Mouse (Mus musculus) liver, embryonic 16.5 days (tissue): ENCODE results near the gene Gm11938. TPM values are rescaled to one million over a fixed set of nuclear protein-coding genes. Genes with fewer than 3 reads are reported as not detected.

Experiments used
- ATAC-seq: fragments of 200-750 bp; cut with Nextera tagmentation; 2 replicates; pipeline ENCODE4 v1.8.0; 2017; ENCODE audit warnings: low read depth, mild to moderate bottlenecking, moderate number of reproducible peaks, moderate library complexity
- H3K27ac ChIP-seq: fragments of 300-500 bp; sonication (generic); 2 replicates; pipeline ENCODE4 v1.5.1; 2014; ENCODE audit warnings: mild to moderate bottlenecking, low read length
- H3K27me3 ChIP-seq: fragments of 300-500 bp; sonication (generic); 2 replicates; pipeline ENCODE4 v1.6.1; 2014; ENCODE audit warnings: low read depth, low read length, mixed read lengths; ENCODE audit not compliant: control insufficient read depth, insufficient read depth
- H3K36me3 ChIP-seq: fragments of 300-500 bp; sonication (generic); 2 replicates; pipeline ENCODE4 v1.6.1; 2014; ENCODE audit warnings: mild to moderate bottlenecking; ENCODE audit not compliant: control insufficient read depth, insufficient read depth
- H3K4me1 ChIP-seq: fragments of 300-500 bp; sonication (generic); 2 replicates; pipeline ENCODE4 v1.6.1; 2014; ENCODE audit warnings: low read depth, low read length, mixed read lengths; ENCODE audit not compliant: control insufficient read depth
- H3K4me2 ChIP-seq: fragments of 300-500 bp; sonication (generic); 2 replicates; pipeline ENCODE4 v1.6.1; 2014; ENCODE audit warnings: low read depth, low read length, mixed read lengths
- H3K4me3 ChIP-seq: fragments of 300-500 bp; sonication (generic); 2 replicates; pipeline ENCODE4 v1.5.1; 2014; ENCODE audit warnings: low read depth, mild to moderate bottlenecking, low read length
- H3K9ac ChIP-seq: fragments of 300-500 bp; sonication (generic); 2 replicates; pipeline ENCODE4 v1.6.1; 2014; ENCODE audit warnings: low read depth, low read length
- H3K9me3 ChIP-seq: fragments of 300-500 bp; sonication (generic); replicated peaks from 2 replicates; pipeline ENCODE4 v1.6.1; 2016; ENCODE audit warnings: low read length; ENCODE audit not compliant: control insufficient read depth
- WGBS: fragments of 180-500 bp; shearing (Covaris S2); extraction: QIAGEN DNeasy Blood & Tissue Kit; methylation state at CpG from one replicate; pipeline ENCODE4 v1.1.7; 2014; ENCODE audit not compliant: insufficient replicate concordance; 5-methylcytosine and 5-hydroxymethylcytosine counted together
- polyA plus RNA-seq: library from polyadenylated mRNA; unstranded; fragments of >200 nt; fragmentation: Nextera tagmentation; extraction: Ambion mirVana; gene quantifications from 2 replicates; pipeline ENCODE4 v1.2.1, GENCODE M21; 2015

The Gm11938 gene
- polyA plus RNA-seq, 1 experiment from 2014 or later = not detected

GRCm38 (mm10) chr11:99583245-99583704 is 19.8 kb downstream of the Gm11938 start, which contains the start of gene Krtap1-4:
Krtap1-4 (minus strand) TSS chr11:99583654.
- WGBS = 67% methylated on average over 5 of the region's 5 CpGs
- H3K4me3 ChIP-seq = no peak within 1 kb of the TSS
- no peak within 1 kb of the TSS for H3K9ac ChIP-seq
- no peaks in the 10 kb centered on the region for H3K9me3 ChIP-seq
- no peaks in the 10 kb centered on the region for H3K36me3 ChIP-seq
- ATAC-seq = no peak
- no peaks in the 10 kb centered on the region for H3K27me3 ChIP-seq
- no peak within 1 kb of the TSS for H3K4me2 ChIP-seq
- H3K4me1 ChIP-seq = no peaks in the 10 kb centered on the region
- H3K27ac ChIP-seq = no peak within 1 kb of the TSS

GRCm38 (mm10) chr11:99581564-99581963 is 21.5 kb downstream of the Gm11938 start:
- 60% methylated on average over 6 of the region's 6 CpGs for WGBS
- Histone ChIP-seq H3K4me3 (no peak overlapping the region), H3K36me3 (no peaks in the 10 kb centered on the region), H3K4me2 (no peak overlapping the region), H3K9ac (no peak overlapping the region), H3K27ac (no peak overlapping the region), H3K9me3 (no peaks in the 10 kb centered on the region), H3K27me3 (no peaks in the 10 kb centered on the region), H3K4me1 (no peaks in the 10 kb centered on the region)
- ATAC-seq = no peak

GRCm38 (mm10) chr11:99581051-99581450 is 22.1 kb downstream of the Gm11938 start:
- Histone ChIP-seq H3K27me3 (no peaks in the 10 kb centered on the region), H3K4me3 (no peak overlapping the region), H3K9me3 (no peaks in the 10 kb centered on the region), H3K36me3 (no peaks in the 10 kb centered on the region), H3K27ac (no peak overlapping the region), H3K9ac (no peak overlapping the region), H3K4me2 (no peak overlapping the region), H3K4me1 (no peaks in the 10 kb centered on the region)
- ATAC-seq = no peak
- 72% methylated on average over 5 of the region's 5 CpGs for WGBS

- no peak for ATAC-seq
- no peak within 1 kb of the TSS for H3K27ac ChIP-seq
- WGBS = 77% methylated on average over 6 of the region's 6 CpGs
- H3K9ac ChIP-seq = no peak within 1 kb of the TSS
- no peaks in the 10 kb centered on the region for H3K9me3 ChIP-seq
- no peaks in the 10 kb centered on the region for H3K36me3 ChIP-seq
- no peaks in the 10 kb centered on the region for H3K4me1 ChIP-seq
- no peak within 1 kb of the TSS for H3K4me2 ChIP-seq
- H3K4me3 ChIP-seq = no peak within 1 kb of the TSS
- H3K27me3 ChIP-seq = no peaks in the 10 kb centered on the region
Observed at GRCm38 (mm10) chr11:99580636-99581035, 22.5 kb downstream of the Gm11938 start, which contains the start of gene Krtap1-5. Krtap1-5 (minus strand) TSS chr11:99581016.

GRCm38 (mm10) chr11:99574106-99574505 is 29.0 kb downstream of the Gm11938 start:
- ATAC-seq = no peak

GRCm38 (mm10) chr11:99573164-99573563 is 29.9 kb downstream of the Gm11938 start:
- no peak overlapping the region for H3K9ac ChIP-seq
- H3K4me3 ChIP-seq = no peak overlapping the region
- ATAC-seq = no peak
- 47% methylated on average over 4 of the region's 4 CpGs for WGBS
- no peak overlapping the region for H3K4me2 ChIP-seq
- H3K4me1 ChIP-seq = no peaks in the 10 kb centered on the region
- H3K36me3 ChIP-seq = no peaks in the 10 kb centered on the region
- H3K27me3 ChIP-seq = no peaks in the 10 kb centered on the region
- no peak overlapping the region for H3K27ac ChIP-seq
- no peaks in the 10 kb centered on the region for H3K9me3 ChIP-seq

More at GRCm38 (mm10) chr11:99574106-99574505, 29.0 kb downstream of the Gm11938 start:
- Histone ChIP-seq H3K27me3 (no peaks in the 10 kb centered on the region), H3K4me2 (no peak overlapping the region), H3K9ac (no peak overlapping the region), H3K9me3 (no peaks in the 10 kb centered on the region), H3K4me1 (no peaks in the 10 kb centered on the region), H3K4me3 (no peak overlapping the region), H3K36me3 (no peaks in the 10 kb centered on the region), H3K27ac (no peak overlapping the region)
- 5% methylated on average over 7 of the region's 7 CpGs for WGBS

GRCm38 (mm10) chr11:99566530-99566929 is 36.6 kb downstream of the Gm11938 start, which contains the start of gene Krtap3-1:
Krtap3-1 (minus strand) TSS chr11:99566630.
- no peaks in the 10 kb centered on the region for H3K36me3 ChIP-seq
- H3K9ac ChIP-seq = no peak within 1 kb of the TSS
- H3K4me3 ChIP-seq = no peak within 1 kb of the TSS
- H3K27me3 ChIP-seq = no peaks in the 10 kb centered on the region
- no peak within 1 kb of the TSS for H3K4me2 ChIP-seq
- WGBS = 82% methylated on average over 7 of the region's 7 CpGs
- ATAC-seq = no peak
- no peak within 1 kb of the TSS for H3K27ac ChIP-seq
- H3K4me1 ChIP-seq = no peaks in the 10 kb centered on the region
- H3K9me3 ChIP-seq = no peaks in the 10 kb centered on the region

GRCm38 (mm10) chr11:99562580-99562979 is 40.5 kb downstream of the Gm11938 start:
- Histone ChIP-seq H3K4me3 (no peak overlapping the region), H3K36me3 (no peaks in the 10 kb centered on the region), H3K27ac (no peak overlapping the region), H3K27me3 (no peaks in the 10 kb centered on the region), H3K4me1 (no peaks in the 10 kb centered on the region), H3K9ac (no peak overlapping the region), H3K4me2 (no peak overlapping the region), H3K9me3 (no peaks in the 10 kb centered on the region)
- 60% methylated on average over 6 of the region's 6 CpGs for WGBS
- no peak for ATAC-seq

GRCm38 (mm10) chr11:99559366-99559765 is 43.7 kb downstream of the Gm11938 start, which contains the start of gene Gm11939:
Gm11939 (minus strand) TSS chr11:99559466.
- 67% methylated on average over 9 of the region's 9 CpGs for WGBS
- Histone ChIP-seq H3K4me2 (no peak within 1 kb of the TSS), H3K9me3 (no peaks in the 10 kb centered on the region), H3K4me1 (no peaks in the 10 kb centered on the region), H3K27ac (no peak within 1 kb of the TSS), H3K27me3 (no peaks in the 10 kb centered on the region), H3K36me3 (no peaks in the 10 kb centered on the region), H3K9ac (no peak within 1 kb of the TSS), H3K4me3 (no peak within 1 kb of the TSS)
- ATAC-seq = no peak
